Mouse (Mus musculus) right cerebral cortex, postnatal 14 days (tissue): ENCODE measurements at regions not wholly inside any gene's neighbourhood (a gene's known extent, or its start where the extent isn't known, plus 50 kb on each side); places are given as distances from the start of the nearest gene placed in this dataset.

Experiments
- DNase-seq: peaks from one replicate; pipeline ENCODE4 v3.0.0; 2022

GRCm38 (mm10) chr15:87290987-87291529 is 253.0 kb upstream of the Fam19a5 start:
- no peak for DNase-seq

GRCm38 (mm10) chr15:87319896-87320295 is 224.2 kb upstream of the Fam19a5 start:
- DNase-seq, result no peak

GRCm38 (mm10) chr15:87321067-87321985 is 222.8 kb upstream of the Fam19a5 start:
- no peak for DNase-seq

- no peak for DNase-seq
Measured at GRCm38 (mm10) chr15:87325389-87325788, 218.7 kb upstream of the Fam19a5 start.

GRCm38 (mm10) chr15:87326281-87326680 is 217.8 kb upstream of the Fam19a5 start:
- DNase-seq, result no peak

- no peak for DNase-seq
Measured at GRCm38 (mm10) chr15:87332441-87332840, 211.7 kb upstream of the Fam19a5 start.

- no peak for DNase-seq
Measured at GRCm38 (mm10) chr15:87333527-87333926, 210.6 kb upstream of the Fam19a5 start.

- no peak for DNase-seq
Measured at GRCm38 (mm10) chr15:87334430-87334829, 209.7 kb upstream of the Fam19a5 start.

- DNase-seq, result no peak
Measured at GRCm38 (mm10) chr15:87335324-87335723, 208.8 kb upstream of the Fam19a5 start.

GRCm38 (mm10) chr15:87335737-87336136 is 208.4 kb upstream of the Fam19a5 start:
- DNase-seq, result no peak

GRCm38 (mm10) chr15:87339904-87340303 is 204.2 kb upstream of the Fam19a5 start:
- DNase-seq, result no peak

GRCm38 (mm10) chr15:87342656-87343055 is 201.4 kb upstream of the Fam19a5 start:
- DNase-seq, result no peak

GRCm38 (mm10) chr15:87345826-87346225 is 198.3 kb upstream of the Fam19a5 start:
- no peak for DNase-seq

- DNase-seq, result no peak
Measured at GRCm38 (mm10) chr15:87349533-87350247, 194.4 kb upstream of the Fam19a5 start.

GRCm38 (mm10) chr15:87352812-87353211 is 191.3 kb upstream of the Fam19a5 start:
- DNase-seq, result no peak

- DNase-seq, result no peak
Measured at GRCm38 (mm10) chr15:87353886-87354285, 190.2 kb upstream of the Fam19a5 start.

GRCm38 (mm10) chr15:87360457-87360856 is 183.6 kb upstream of the Fam19a5 start:
- DNase-seq, result no peak

- no peak for DNase-seq
Measured at GRCm38 (mm10) chr15:87365712-87366361, 178.3 kb upstream of the Fam19a5 start.

- no peak for DNase-seq
Measured at GRCm38 (mm10) chr15:87367381-87367780, 176.7 kb upstream of the Fam19a5 start.

- DNase-seq, result no peak
Measured at GRCm38 (mm10) chr15:87369381-87369780, 174.7 kb upstream of the Fam19a5 start.

- no peak for DNase-seq
Measured at GRCm38 (mm10) chr15:87369836-87370235, 174.3 kb upstream of the Fam19a5 start.

GRCm38 (mm10) chr15:87370761-87371160 is 173.3 kb upstream of the Fam19a5 start:
- no peak for DNase-seq

- no peak for DNase-seq
Measured at GRCm38 (mm10) chr15:87374670-87375069, 169.4 kb upstream of the Fam19a5 start.
